Mouse (Mus musculus): ENCODE measurements around the gene Spaca5.

The Spaca5 gene

GRCm38 (mm10) chrX:21068106-21068505 is at the start of gene Spaca5:
Spaca5 (plus strand) TSS chrX:21068406.
- no peak for DNase-seq

DNA sequence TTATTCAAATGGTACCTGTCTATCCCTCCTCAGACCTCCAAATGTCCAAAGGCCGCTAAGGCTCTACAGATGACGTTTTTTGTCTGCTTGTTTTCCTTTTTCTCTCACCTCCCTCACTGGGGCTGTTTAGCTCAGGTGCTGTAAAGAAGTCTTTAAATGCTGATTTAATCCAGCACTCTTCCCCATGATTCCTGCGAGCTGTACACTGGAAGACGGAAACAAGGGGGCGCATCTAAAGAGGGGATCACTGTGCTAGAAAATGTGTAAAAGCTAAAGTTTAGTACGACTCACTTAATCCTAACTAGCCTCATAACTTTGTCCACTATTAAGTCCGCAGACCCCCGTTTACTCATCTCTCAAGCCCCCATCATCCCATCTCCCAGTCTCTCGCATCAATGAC is 6.7 kb upstream of the Spaca5 start:
- DNase-seq, result no peak

DNA sequence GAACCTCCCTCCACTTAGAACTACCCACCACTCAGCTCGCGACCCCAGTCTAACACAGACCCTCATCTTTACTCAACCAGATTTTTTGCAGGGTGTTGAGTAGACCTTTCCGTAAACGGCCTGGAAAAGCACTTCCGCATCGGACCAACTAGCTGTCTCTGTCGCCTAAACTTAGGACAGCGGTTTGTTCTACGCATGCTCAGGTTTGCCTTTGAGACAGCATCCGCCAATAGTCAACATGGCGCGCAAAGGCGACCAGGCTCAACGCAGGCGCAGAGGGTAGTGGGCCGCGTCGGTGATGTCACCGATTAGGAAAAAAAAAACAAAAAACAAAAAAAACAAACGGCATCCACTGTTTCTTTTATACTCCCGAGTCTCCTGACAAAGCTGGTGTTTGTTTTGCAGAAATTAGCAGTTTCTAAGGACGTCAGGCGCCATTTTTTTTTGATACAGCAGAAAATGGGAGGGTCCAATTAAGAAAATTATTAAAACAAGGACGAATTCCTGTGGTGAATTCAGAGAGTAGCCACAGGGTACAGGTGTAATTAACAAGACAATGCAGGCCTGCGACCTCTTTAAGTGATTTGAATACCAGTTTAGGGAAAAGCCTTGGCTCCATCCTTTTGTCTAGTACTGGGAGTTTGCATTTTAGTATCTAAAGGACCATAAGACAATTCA is 6.2 kb upstream of the Spaca5 start, which contains the start of gene Zfp182:
Gene Zfp182, minus strand, starts transcription at position 451 of the 678 bp plus-strand sequence.
- peak; percentile 80 for DNase-seq

GRCm38 (mm10) chrX:21062544-21062890 is 5.7 kb upstream of the Spaca5 start:
- no peak for DNase-seq

DNA sequence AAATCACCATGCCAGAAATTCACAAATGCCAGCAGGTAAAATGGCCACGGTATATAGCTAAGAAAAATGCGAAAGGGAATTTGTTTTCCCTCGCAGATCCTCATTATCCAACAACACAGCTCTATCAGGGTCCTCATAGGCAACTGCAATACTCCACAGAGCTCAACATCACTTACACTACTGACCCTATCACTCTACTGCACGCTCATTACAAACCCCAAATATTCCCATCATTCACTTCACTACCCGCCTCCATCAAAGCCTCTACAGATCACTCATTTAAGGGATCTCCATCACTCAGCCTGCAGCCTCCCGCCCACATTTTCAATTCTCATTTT is 20.4 kb downstream of the Spaca5 start:
- DNase-seq, result no peak

DNA sequence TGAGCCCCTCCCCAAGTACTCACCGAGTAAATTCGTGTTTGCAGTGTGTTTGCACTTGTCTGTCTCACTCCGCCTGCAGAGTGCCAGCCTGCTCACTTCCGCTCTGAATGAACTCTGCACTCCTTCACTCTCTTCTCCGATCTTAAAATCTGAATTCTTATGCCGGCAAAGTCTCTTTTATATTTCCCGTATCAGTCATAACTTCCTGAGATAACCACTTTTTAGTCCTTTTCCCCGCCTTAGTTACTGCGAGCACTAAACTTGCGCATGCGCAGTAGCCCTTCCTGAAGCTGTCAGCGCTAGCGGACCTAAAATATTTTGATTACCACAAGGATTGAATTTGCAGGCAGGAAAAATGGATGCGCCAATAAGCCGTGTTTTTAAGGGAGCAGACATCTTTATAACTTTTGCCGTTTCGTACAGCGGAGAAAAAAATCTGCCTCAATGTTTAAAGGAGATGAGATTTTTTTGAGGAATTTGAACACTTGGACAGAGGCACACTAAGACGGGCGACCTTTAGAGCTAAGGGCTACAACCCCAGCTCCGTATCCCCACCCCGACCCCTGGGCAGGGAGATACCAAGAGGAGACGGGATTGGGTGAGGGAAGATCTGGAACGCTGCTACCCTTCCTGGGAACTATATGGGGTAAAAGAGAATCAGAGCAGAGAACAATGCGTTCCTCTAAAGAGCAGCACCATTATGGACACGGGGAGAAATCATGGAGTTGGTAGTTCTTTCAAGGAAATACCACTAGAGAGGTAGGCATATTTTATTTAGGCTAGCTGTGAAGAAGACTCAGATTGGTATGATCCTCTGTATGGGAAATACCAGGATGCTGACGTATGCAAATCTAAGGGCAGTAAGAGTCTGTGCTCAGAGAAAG is 21.0 kb downstream of the Spaca5 start, which contains the start of gene Zfp300:
Gene Zfp300, minus strand, starts transcription at position 545 of the 884 bp plus-strand sequence.
- DNase-seq, result peak; percentile 65

DNA sequence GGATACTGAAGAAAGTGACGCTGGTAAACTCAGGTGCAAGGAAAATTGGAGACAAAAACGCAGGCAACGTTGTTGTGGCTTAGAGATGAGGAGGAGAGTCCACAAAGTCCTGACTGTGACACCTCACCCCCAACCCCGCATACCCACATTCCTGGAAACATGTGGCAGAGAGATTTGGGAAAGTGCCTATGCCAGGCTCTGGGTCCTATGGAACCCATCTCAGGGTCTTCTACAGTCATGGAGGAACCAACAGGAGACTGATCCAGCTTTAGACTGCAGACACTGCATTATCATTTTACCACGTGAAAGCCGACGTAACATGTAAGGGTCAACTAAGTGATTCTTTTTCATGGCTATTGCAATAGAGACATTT is 21.6 kb downstream of the Spaca5 start:
- no peak for DNase-seq

GRCm38 (mm10) chrX:21115520-21115919 is 47.3 kb downstream of the Spaca5 start, which contains the start of gene Ssxa1:
Ssxa1 (plus strand) TSS chrX:21115820.
- DNase-seq, result no peak

Measured in lung, postnatal 14 days (tissue).